Mouse (Mus musculus) embryonic facial prominence, embryonic 15.5 days (tissue): ENCODE data around the gene Scrn1. TPM values are rescaled to one million over a fixed set of nuclear protein-coding genes. Genes with fewer than 3 reads are reported as not detected.

Experiments used
- ATAC-seq: fragments of 200-750 bp; cut with Nextera tagmentation; 2 replicates; pipeline ENCODE4 v1.8.0; 2017; ENCODE audit warnings: low read depth, moderate TSS enrichment; ENCODE audit not compliant: insufficient number of reproducible peaks, low FRiP score, low TSS enrichment
- H3K27ac ChIP-seq: fragments of 300-500 bp; sonication (generic); replicated peaks from 2 replicates; pipeline ENCODE4 v1.5.1; 2015; ENCODE audit warnings: mild to moderate bottlenecking, inconsistent platforms
- H3K27me3 ChIP-seq: fragments of 300-500 bp; sonication (generic); 2 replicates; pipeline ENCODE4 v1.6.1; 2015; ENCODE audit warnings: inconsistent platforms
- H3K36me3 ChIP-seq: fragments of 300-500 bp; sonication (generic); 2 replicates; pipeline ENCODE4 v1.6.1; 2015; ENCODE audit warnings: mild to moderate bottlenecking, inconsistent platforms
- H3K4me1 ChIP-seq: fragments of 300-500 bp; sonication (generic); 2 replicates; pipeline ENCODE4 v1.6.1; 2015; ENCODE audit warnings: inconsistent platforms
- H3K4me2 ChIP-seq: fragments of 300-500 bp; sonication (generic); replicated peaks from 2 replicates; pipeline ENCODE4 v1.6.1; 2015; ENCODE audit warnings: mild to moderate bottlenecking, inconsistent platforms
- H3K4me3 ChIP-seq: fragments of 300-500 bp; sonication (generic); replicated peaks from 2 replicates; pipeline ENCODE4 v1.5.1; 2015; ENCODE audit warnings: mild to moderate bottlenecking, inconsistent platforms
- H3K9ac ChIP-seq: fragments of 300-500 bp; sonication (generic); 2 replicates; pipeline ENCODE4 v1.6.1; 2015; ENCODE audit warnings: inconsistent platforms
- H3K9me3 ChIP-seq: fragments of 300-500 bp; sonication (generic); replicated peaks from 2 replicates; pipeline ENCODE4 v1.6.1; 2016; ENCODE audit warnings: inconsistent platforms
- WGBS: fragments of 180-500 bp; shearing (Covaris S2); methylation state at CpG from one replicate; pipeline ENCODE4 v1.1.7; 2015; 5-methylcytosine and 5-hydroxymethylcytosine counted together
- polyA plus RNA-seq: library from polyadenylated mRNA; unstranded; fragments of >200 nt; fragmentation: Nextera tagmentation; extraction: Ambion mirVana; gene quantifications from 2 replicates; pipeline ENCODE4 v1.2.1, GENCODE M21; 2015

The Scrn1 gene
- polyA plus RNA-seq: 12.4 and 12.7 TPM in 2 replicates

DNA sequence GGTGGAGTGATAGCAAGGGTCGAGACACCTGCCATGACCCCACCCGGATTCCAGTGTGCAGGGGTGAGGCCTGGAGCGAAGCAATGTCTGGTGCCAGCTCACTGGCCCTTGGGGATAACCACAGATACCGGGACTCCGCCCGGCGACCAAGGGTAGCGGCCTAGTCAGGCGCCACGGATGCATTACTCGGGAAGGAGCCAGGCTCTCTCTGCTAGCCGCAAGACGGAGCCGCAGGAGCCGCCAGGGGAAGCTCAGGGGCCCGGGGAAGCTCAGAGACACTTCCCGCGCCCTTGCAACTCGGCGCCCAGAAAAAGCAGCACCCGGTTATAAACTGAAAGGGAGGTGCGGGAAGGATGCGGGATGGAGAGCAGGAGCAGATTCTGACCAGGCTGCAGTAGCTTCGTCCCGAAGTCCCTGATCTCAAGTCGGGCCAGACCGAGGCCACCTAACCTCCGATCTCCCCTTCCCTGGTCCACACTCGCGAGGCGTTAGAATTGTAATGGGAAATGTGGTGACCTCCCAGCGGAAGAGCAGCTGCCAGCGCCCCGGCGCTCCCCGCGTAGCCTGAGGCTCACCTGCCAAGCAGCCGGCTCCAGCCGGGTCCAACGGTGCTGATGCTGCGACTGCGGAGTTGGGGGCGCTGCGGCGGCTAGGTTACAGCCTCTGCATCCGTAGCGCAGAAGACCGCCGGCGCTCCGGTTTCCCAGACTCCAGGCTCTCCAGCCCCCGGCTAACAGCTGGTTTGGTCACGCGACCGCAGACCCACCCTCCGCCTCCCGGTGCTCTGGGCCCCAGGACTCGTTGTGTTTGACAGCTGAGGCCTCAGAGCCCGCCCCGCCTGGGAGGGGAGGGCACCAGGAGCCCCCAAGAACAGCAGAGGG lies at the start of gene Scrn1:
Gene Scrn1 (minus strand): TSS at position 825 of the 881 bp plus-strand sequence.
- Histone ChIP-seq H3K4me2 (peak within 1 kb of the TSS; percentile 96), H3K4me3 (peak within 1 kb of the TSS; percentile 57), H3K36me3 (no peaks in the 10 kb centered on the region), H3K27me3 (no peaks in the 10 kb centered on the region), H3K9me3 (no peaks in the 10 kb centered on the region), H3K9ac (peak within 1 kb of the TSS; percentile 42), H3K4me1 (peaks cover 23% of the 10 kb centered on the region; the same call in 1 of the 2 replicates), H3K27ac (peak within 1 kb of the TSS; percentile 60)
- peak; percentile 88 for ATAC-seq
- WGBS: under 1% methylated on average over 60 of the region's 60 CpGs

DNA sequence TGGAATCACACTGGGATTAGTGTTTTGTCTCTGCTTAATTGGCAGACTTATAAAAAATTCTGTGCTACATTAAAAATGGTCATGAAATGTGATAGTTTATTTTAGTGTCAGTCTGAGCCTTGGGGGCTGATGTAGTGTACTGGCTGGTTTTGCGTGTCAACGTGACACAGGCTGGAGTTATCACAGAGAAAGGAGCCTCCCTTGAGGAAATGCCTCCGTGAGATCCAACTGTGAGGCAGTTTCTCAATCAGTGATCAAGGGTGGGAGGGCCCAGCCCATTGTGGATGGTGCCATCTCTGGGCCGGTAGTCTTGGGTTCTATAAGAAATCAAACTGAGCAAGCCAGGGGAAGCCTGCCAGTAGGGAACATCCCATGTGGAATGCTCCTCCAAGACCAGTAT lies 40.0 kb upstream of the Scrn1 start:
- Histone ChIP-seq H3K4me2 (no peak overlapping the region), H3K4me3 (no peak overlapping the region), H3K27me3 (no peaks in the 10 kb centered on the region), H3K27ac (no peak overlapping the region), H3K36me3 (peaks cover 7% of the 10 kb centered on the region; the same call in 1 of the 2 replicates), H3K9ac (no peak overlapping the region), H3K4me1 (0 out of 2 replicates have a peak, but pooled peaks cover 3% of the 10 kb centered on the region), H3K9me3 (no peaks in the 10 kb centered on the region; the same call in 1 of the 2 replicates)
- WGBS: 72% methylated on average over 4 of the region's 4 CpGs
- no peak for ATAC-seq

DNA sequence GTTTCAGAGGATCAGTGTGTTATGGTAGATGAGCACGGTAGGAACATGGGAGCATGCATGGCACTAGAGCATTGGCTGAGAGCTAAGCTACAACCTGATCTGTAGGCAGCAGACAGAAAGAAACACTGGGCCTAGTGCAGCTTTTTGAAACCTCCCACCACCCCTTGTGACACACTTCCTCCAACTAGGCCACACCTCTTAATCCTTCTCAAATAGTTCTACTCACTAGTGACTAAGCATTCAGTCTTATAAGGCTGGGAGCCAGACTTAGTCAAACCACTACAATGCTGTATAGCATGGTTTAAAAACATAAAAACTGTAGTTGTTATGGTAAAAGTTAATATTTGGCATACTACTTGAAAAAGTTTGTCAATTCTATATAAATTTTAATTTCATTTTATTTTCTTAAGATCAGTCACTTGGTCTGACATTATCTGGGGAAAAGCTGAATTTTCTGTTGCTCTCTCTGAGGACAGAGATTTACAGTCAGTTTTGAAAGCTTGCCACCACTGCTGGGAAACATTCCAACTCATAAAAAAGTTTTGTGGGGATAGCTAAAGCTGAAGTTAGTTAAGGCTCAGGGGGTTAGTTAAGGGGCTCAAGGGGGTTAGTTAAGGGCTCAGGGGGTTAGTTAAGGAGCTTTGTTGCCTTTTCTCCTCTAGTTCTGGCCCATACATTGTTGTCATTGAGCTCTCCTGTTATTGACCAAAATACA lies 37.9 kb upstream of the Scrn1 start:
- Histone ChIP-seq H3K4me3 (no peak overlapping the region), H3K4me2 (no peak overlapping the region), H3K9me3 (no peaks in the 10 kb centered on the region), H3K36me3 (peaks cover 7% of the 10 kb centered on the region; the same call in 1 of the 2 replicates), H3K27ac (no peak overlapping the region), H3K9ac (no peak overlapping the region), H3K4me1 (0 out of 2 replicates have a peak, but pooled peaks cover 3% of the 10 kb centered on the region), H3K27me3 (no peaks in the 10 kb centered on the region)
- WGBS: 97% methylated on average over 1 of the region's 1 CpGs
- ATAC-seq: no peak

DNA sequence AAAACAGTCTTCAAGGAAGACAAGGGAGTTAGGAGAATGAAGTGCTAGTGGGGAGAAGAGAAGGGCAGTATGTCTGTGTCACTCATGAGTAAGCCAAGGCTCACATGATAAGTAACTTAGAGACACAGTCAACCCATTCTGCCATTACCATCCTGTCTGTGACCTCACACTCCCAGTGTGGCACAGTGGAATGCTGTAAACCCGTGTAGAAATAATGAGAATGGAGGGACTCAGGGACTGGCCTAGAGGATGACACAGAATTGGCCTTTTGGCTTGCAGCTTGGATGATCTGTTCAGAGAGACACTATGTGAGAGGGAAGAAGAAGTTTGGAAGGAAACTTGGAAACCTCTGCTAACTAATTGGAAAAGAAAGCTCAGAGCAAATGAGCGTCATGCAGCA lies 36.6 kb upstream of the Scrn1 start:
- Histone ChIP-seq H3K9me3 (no peaks in the 10 kb centered on the region), H3K27ac (no peak overlapping the region), H3K4me1 (0 out of 2 replicates have a peak, but pooled peaks cover 3% of the 10 kb centered on the region), H3K36me3 (0 out of 2 replicates have a peak, but pooled peaks cover 4% of the 10 kb centered on the region), H3K9ac (no peak overlapping the region), H3K4me2 (no peak overlapping the region), H3K4me3 (no peak overlapping the region), H3K27me3 (no peaks in the 10 kb centered on the region)
- ATAC-seq: no peak
- WGBS: 81% methylated on average over 2 of the region's 2 CpGs

DNA sequence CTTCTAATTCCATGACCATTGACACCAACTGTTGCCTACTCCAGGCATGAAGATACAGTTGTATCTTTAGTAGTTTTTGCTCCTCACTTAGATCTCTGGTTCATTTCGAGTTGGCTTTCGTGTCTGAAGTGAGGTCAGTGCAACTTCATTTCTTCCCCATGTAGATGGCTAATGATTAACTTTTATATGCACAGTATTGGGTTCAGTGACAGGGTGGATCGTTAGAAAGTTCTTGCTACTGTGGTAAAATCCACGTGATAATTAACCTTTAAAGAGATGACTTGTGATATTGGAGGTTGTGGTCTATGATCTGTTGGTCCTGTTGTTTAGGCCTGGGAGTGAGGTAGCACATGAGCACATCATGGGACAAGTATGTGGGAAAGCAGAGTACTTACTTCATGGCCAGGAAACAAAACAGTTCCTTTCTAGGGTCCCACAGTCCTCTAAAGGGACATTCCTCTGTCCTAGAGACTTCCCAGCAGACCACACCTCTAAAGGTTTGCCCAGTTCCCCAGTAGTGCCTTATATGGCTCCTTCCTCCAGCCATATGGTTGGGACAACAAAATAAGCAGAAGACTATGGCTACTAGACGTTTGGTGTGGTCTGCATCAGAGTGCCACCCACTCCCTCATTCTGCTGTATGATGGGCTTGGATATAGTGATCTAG lies 34.5 kb upstream of the Scrn1 start:
- Histone ChIP-seq H3K9me3 (no peaks in the 10 kb centered on the region), H3K9ac (no peak overlapping the region), H3K36me3 (0 out of 2 replicates have a peak, but pooled peaks cover 4% of the 10 kb centered on the region), H3K4me1 (peaks cover 13% of the 10 kb centered on the region), H3K4me3 (no peak overlapping the region), H3K4me2 (no peak overlapping the region), H3K27ac (no peak overlapping the region), H3K27me3 (no peaks in the 10 kb centered on the region)
- no peak for ATAC-seq
- WGBS: 87% methylated on average over 5 of the region's 5 CpGs

DNA sequence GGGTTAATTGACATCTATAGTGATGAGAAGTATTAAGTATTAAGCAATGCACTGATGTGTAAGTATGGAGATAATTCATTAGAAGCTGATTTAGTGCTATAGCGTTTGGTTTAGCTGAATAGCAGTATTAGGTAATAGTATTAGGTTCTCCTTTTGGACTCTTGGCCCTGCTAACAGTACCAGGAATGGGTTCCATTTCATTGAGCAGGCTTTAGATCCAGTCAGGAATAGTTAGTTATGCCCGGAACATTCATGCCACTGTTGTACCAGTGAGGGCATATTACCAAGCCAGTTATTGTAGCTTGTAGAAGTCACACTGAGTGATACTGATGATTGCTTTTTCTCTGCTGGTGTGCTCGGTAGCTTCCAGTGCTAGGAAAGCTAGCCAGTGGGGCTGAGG lies 31.4 kb upstream of the Scrn1 start:
- Histone ChIP-seq H3K27me3 (no peaks in the 10 kb centered on the region), H3K9me3 (no peaks in the 10 kb centered on the region), H3K36me3 (no peaks in the 10 kb centered on the region), H3K4me3 (no peak overlapping the region), H3K9ac (no peak overlapping the region), H3K4me1 (peaks cover 17% of the 10 kb centered on the region), H3K4me2 (no peak overlapping the region), H3K27ac (no peak overlapping the region)
- no peak for ATAC-seq
- WGBS: 88% methylated on average over 3 of the region's 3 CpGs

DNA sequence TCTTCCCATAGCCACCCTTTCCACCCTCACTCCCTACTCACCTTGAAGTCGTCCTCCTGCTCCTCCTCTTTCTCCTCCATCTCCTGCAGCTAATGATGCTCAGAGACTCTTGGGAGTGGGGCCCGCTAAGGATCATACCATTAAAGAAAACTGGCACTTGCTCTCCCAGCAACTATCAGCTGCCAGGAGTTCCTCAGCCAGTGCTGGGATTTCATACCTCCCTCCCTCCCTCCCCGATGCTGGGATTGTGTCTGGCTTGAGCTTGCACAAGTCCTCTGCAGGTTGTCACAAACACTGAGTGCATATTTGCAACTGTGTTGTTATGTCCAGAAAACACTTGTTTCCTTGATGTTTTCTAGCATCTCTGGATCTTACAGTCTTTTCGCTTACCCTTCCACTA lies 30.9 kb upstream of the Scrn1 start, which contains the start of gene Fkbp14:
Gene Fkbp14 (minus strand): TSS at position 101 of the 400 bp plus-strand sequence.
- Histone ChIP-seq H3K4me1 (peaks cover 18% of the 10 kb centered on the region), H3K36me3 (no peaks in the 10 kb centered on the region), H3K27ac (no peak within 1 kb of the TSS), H3K9ac (no peak within 1 kb of the TSS), H3K9me3 (no peaks in the 10 kb centered on the region), H3K4me3 (peak within 1 kb of the TSS; percentile 87), H3K27me3 (no peaks in the 10 kb centered on the region), H3K4me2 (peak within 1 kb of the TSS; percentile 78)
- 70% methylated on average over 4 of the region's 4 CpGs for WGBS
- ATAC-seq: no peak

DNA sequence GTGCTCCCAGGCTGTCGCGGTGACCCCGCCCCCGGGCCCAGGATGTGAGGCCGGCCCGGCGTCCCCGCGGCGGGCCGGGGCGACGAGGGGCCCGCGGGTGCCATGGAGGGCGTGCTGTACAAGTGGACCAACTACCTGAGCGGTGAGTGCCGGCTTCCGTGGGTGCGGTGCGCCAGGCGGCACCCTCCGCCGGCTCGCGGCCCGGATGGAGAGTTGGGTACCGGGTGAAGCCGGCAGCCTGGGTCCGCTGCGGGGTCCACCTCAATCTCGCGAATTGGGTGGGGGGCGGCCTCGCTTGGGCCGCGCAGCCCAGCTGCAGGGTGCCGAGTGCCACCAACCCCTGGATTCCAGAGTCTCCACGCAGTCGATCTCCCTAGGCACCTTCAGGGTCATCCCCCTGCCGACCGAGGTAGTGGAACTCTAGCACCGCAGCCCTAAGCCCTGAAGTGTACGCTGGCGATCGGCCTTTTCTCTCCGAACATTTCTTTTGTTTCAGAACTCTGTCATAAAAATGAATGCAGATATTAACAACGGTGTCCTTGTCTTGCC lies 29.1 kb upstream of the Scrn1 start:
- Histone ChIP-seq H3K27me3 (no peaks in the 10 kb centered on the region), H3K9me3 (no peaks in the 10 kb centered on the region), H3K4me2 (peak overlapping the region; percentile 78), H3K9ac (peak overlapping the region; percentile 77), H3K4me1 (peaks cover 34% of the 10 kb centered on the region), H3K4me3 (peak overlapping the region; percentile 87), H3K27ac (peak overlapping the region; percentile 65), H3K36me3 (no peaks in the 10 kb centered on the region)
- no peak for ATAC-seq
- under 1% methylated on average over 48 of the region's 48 CpGs for WGBS

DNA sequence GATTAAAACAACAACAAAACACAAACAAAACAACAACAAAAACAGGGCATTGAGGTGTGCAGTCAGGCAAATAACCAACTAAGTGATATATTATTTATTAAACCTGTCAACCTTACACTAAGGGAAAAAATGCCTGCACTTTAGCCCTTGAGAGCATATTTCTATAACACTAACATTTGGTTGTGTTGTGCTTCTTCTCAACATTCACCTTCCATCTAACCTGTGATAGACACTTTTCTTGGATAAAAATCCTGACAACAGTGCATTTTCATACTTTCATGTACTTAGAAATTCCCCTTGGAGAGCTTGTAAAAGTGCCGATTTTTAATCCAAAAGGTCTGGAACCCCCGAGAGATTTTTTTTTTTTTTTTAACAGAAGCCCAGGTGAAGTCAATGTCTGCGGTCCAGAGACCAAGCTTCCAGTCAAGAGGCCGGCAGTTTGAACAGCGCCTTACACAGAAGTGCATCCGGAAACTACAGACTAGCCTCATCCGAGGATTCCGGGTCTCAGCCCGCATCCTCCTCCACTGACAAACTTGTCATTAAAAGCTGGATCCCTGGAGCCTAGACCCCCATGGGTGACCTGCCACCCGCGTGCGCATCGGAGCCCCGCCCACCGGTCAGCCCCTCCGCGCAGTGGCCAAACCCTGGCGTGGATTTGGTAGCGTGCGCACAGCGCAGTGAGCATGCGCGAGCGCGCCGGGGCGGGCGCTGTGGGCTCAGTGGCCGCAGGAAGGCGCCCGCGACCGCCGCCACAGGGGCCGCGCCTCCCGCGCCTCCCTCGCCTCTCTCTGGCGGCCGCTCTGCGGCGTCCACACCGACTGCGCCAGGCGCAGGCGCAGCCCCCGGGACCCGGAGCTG lies 28.4 kb upstream of the Scrn1 start, which contains the start of gene Plekha8:
Gene Plekha8 (plus strand): TSS at position 643 of the 861 bp plus-strand sequence.
- under 1% methylated on average over 49 of the region's 49 CpGs for WGBS

More for the DNA sequence above, 28.4 kb upstream of the Scrn1 start, which contains the start of gene Plekha8:
- Histone ChIP-seq H3K9ac (peak within 1 kb of the TSS; percentile 77), H3K4me1 (peaks cover 34% of the 10 kb centered on the region), H3K4me2 (peak within 1 kb of the TSS; percentile 78), H3K27ac (peak within 1 kb of the TSS; percentile 65), H3K36me3 (no peaks in the 10 kb centered on the region), H3K4me3 (peak within 1 kb of the TSS; percentile 87), H3K27me3 (no peaks in the 10 kb centered on the region), H3K9me3 (no peaks in the 10 kb centered on the region)
- peak; percentile 92 for ATAC-seq
